Mouse (Mus musculus) v-Abl transformed pro-B cells (cell line): ENCODE results near the gene Blmh.
"Not testable (repeated sequence)": the region's sequence is repeated elsewhere in the genome, so short reads cannot be mapped to it uniquely, and the experiment has no call there.

Experiments
- in situ Hi-C, 2 experiments: fragments of 400-800 bp; cut with MboI; formaldehyde crosslinking; loops; one replicate each; pipeline ENCODE4 v1.15.1; 2025; ENCODE audit not compliant: unreplicated experiment in 2 of 2

The Blmh gene

DNA sequence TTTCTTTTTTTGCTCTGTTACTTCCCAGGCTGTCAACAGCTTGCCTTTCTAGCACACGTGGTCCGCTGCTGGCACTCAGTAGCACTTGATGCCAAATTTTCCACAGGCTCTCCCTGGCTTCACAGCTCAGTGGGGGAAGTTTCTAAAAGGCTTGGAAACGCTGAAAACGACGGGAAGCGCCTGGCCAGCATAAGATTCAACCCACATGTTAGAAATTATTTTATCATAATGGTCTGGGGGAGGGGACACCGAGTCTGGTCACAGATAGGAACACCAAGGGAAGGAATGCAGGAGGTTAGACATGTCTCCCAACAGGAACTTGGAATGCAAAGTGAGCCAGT lies 12.6 kb upstream of the Blmh start:
- in situ Hi-C loops = no loop called here

DNA sequence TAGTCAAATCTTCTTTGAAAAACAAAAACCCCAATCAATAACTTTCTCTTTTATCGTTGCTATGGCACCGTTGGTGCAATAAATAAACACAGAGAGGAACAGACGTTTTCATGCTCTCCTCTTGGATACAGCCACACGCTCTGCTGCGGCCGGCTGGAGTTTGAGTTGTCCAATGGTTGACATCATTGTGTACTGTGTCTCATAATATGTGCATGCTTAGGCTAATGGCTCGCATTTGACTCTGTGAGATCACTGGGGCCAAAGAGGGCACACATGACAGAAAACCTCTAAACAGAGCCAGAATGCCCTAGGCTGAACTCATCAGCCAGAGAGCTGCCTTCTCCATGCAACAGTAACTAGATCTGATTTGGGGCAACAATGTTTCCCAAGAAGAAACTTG lies 10.2 kb upstream of the Blmh start:
- in situ Hi-C loops = no loop called here

DNA sequence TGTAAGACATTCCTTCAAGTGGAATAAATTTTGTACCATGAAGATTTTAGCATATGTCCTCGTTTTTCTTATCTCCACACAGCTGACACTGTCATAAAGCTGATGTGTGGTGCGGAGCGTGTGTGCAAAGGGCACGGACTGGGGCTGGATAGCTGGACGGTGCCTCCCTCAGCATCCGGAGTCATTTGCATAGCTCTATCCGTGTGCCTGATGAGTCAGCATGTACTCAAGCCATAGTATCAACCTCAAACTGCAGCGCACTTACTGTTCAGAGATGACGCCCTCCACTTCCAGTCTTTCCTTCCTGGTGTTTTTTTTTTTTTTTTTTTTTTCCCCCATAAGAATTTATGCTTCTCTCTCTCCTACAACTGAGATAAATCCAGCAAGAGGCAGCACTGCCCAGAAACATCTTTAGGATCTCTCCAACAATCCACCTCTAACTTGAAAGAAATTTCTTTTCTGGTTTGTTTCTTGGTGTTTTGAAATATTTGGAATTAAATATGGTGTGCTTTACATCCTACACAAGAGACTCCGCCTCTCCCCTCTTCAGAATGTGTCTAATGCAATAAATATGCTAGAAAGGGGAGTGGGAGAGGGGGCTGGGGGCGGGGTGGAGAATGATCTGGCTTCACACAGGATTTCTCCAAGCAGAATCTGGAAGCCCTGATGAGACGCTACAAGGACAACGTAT lies 7.9 kb upstream of the Blmh start:
- in situ Hi-C loops = no loop called here

DNA sequence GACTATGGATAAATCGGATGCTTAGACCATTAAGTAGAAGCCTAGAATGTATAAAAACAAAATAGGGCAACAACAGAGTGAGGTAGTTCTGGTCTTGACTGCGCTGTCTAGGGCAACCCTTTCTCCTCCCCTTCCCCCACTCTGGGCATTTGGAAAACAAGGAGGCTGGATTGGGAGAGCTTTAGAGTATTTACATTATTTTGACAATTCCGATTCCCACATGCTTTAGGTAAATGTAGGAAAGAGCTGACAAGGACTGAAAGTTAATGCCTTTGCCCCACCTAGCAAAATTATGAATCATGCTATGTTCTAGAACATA lies 7.4 kb upstream of the Blmh start:
- in situ Hi-C loops = no loop called here

DNA sequence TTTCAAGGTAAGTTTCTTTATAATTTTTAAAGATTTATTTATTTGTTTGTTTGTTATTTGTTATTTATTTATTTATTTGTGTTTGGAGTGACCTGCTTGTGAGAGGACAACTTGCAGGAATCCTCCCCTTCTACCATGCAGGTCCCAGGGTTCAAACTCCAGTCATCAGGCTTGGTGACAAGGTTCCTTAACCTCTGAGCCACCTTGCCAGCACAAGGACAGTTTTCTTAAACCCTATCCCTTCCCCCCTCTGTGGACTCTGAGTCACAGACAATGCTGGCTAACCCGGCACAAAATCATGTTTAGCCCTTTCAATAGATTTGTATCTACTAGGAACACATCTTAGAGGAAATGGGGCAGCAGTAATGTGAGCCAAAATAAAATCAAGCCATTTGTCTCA lies 4.0 kb upstream of the Blmh start:
- in situ Hi-C loops = no loop called here

DNA sequence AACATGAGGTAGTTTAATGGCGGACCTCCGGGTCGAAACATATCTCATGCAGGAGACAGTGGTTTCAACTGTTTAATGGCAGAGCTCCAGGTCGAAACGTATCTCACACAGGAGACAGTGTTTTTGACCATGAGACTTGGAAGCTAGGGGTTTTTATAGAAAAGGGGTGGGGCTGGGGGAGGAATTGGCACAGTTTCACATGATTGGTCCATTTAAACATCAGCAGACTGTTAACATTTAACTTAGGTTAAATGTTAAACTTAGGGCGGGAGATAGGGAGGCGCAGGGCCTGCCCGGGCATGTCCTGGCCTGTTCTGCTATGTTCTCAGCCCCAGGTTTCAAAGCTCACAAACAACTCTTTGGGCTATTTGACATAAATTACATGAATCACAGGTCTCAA lies 4.0 kb downstream of the Blmh start:
- in situ Hi-C loops = not testable (repeated sequence)

DNA sequence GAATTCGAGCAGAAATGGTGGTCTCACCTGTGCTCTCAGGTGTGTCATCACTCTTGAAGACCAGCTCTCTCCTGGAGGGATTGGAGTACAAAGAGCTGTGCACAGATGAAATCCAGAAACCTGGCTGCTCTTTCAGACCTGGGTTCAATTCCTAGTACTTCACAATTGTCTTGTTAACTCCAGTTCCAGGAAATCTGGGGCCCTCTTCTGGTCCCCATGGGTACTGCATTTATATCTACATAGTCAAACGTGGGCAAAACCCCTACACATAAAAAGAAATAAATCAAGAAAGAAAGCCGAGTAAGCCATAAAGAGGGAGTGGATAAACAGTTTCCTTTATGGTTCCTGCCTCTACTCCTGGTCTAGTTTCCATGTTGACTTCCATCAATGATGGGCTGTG lies 8.6 kb downstream of the Blmh start:
- in situ Hi-C loops = no loop called here

DNA sequence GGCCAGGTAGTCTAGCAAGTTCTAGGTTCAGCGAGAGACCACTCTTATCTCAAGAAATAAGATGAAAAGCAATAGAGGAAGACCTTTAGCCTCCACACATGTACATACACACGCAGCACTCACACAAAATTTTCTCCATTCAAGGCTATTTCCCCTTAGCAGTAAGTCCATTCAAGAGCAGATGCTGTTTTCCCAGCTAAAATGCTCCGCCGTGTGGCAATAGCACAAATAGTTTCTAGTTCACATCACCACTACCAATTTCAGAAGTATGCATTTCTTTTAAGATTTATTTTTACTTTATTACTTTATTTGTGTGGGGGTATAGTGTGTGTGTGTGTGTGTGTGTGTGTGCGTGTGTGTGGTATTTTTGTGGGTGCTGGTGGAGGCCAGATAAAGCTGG lies 12.0 kb downstream of the Blmh start:
- in situ Hi-C loops = no loop called here

DNA sequence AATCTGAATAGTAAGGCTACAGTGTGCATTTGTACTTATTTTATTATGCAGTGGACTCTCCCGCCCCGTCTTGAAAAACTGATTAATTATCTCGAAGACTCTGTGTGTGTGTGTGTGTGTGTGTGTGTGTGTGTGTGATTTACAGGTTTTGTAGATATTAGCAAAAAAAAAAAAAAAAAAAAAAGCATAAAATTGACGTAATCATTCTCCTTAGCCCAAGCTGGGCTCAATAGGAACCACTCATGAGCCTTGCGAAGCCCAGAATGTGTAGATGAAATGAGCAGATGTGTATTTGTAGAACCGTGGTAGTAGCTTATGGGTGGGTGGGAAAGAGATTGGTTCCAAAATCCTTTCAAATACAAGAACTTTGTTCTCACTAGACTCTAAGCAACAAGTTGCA lies 20.2 kb downstream of the Blmh start:
- in situ Hi-C loops = no loop called here

DNA sequence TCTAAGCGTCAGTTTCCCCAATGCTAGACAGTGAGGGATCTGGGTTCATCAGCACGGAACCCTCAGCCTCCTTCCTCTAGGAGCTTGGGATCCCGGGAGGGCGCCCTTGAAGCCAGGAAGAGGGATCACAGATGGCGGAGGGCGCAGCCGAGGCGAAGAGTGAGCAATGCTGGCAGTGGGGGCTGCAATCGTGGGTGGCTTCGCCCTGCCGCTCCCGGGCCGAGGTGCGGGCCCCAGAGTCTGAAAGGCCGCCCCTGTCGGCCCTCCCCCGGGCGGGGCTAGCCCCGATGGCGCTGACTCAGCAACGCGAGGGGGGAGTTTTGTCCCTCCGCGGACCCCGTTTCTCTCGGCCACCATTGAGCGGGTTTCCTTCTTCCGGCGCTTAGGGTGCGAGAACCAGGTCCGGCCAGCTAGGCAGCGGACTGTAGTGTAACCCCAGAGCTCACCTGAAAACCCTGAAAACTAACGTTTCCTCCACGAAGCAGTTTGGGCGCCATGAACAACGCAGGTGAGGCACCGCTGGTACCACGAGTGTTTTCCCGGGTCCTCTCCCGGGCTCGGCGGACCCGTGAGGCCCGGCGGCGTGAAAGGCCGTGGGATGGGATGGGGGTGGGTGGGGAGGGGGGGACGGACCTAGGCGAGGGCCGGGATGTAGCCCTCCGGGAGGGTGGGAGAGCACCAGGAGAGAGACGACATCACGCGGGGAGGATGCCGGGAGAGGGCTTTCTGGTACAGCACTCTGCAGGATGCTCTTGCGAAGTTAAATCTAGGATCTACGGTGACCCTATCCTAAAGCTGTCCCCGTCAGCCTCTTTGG lies 21.0 kb downstream of the Blmh start:
- in situ Hi-C loops = no loop called here

DNA sequence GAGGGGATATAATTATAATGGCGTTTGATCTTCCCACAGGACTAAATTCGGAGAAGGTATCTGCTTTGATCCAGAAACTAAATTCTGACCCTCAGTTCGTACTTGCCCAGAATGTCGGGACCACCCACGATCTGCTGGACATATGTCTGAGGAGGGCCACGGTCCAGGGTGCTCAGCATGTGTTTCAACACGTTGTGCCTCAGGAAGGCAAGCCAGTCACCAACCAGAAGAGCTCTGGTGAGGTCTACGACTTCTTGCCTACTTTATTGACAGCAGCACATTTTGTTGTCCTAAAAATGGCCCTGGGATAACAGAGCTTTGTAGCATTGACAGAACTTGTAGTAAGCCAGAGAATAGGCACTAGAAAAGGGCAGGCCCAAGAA lies 21.6 kb downstream of the Blmh start:
- in situ Hi-C loops = no loop called here

DNA sequence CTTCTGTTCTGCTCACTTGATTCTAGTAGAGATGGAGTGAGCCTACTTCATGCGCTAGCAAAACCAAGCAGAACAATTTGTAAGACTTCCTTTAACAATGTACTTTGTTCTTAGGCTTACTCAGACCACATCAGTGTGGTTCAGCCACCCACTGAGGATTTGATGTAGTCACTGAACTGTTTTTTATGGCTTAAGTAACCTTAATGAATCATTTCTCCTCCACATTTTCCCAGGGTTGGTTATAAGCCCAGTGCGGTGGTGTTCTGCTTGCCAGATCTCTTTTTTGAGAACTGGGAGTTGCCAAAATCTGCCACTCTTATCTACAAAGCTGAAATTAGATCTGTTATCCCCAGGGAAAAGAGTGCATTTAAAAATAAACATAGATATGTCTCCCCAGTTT lies 28.9 kb downstream of the Blmh start:
- in situ Hi-C loops = no loop called here

DNA sequence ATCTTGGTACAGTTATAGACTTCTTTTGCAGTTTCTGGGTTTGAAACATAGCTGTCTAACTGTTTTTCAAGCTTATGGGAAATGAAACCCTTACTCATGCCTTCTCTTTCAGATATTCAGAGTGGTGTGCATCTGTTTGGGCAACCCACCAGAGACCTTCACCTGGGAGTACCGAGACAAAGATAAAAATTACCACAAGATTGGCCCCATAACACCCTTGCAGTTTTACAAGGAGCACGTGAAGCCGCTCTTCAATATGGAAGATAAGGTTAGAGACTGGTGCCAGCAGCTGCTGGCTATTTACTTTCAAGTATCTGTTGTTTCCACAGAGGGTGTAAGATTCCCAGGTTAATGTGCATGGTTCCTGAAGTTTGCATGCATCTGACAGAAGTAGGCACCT lies 41.1 kb downstream of the Blmh start:
- in situ Hi-C loops = no loop called here

DNA sequence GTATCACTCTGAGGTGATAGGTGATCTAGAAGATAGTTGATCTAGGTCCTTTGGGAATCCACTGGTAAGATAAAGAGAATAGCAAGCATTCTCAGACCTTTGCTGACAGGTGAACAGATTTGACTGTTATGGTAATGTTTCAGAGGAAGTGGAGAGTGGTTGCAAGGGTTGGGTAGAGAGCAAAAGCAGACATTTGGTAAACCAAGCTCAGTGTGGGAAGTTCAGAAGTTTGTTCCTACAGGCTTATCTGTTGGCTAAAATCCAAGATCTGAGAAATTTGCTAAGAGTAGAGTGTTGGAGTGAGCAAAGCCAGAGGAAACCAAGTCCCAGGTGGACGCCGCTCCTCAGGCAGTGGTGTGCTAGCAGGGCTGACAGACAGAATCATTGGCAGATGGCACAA lies 45.7 kb downstream of the Blmh start:
- in situ Hi-C loops = no loop called here

DNA sequence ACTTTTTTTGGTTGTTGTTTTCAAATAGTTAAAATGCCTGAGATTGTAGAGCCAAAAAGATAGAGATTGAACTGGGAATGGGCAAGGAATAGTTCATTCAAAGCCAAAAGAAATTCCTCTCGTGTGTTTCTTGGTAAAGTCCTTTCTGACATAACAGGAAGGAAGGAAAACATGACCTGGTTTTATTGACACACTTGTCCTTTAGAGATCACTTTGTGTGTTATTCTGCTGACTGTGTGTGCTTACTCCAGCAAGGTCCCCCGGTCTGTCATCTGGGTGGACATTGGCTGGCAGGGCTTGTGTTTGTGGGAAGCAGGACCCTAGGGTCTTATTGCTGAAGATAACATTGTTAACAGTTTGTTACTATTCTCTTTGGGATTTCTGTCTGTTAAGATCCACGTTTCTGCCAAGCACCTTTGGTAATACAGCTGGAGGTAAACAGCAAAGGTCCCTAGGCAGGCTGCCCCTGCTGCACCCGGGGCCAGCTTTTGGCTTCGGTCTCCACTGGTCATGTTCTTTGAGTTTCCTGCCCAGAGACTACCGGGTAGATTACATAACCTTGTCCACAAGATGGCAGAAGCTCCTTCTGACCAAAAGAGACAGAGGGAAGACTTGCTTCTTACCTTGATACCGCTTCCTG lies 50.2 kb downstream of the Blmh start:
- in situ Hi-C loops = loop anchor here in 1 of 2 experiments (25.0 kb wide), 1 partner anchor 488 kb away; the partner anchor contains the start of gene Coro6

DNA sequence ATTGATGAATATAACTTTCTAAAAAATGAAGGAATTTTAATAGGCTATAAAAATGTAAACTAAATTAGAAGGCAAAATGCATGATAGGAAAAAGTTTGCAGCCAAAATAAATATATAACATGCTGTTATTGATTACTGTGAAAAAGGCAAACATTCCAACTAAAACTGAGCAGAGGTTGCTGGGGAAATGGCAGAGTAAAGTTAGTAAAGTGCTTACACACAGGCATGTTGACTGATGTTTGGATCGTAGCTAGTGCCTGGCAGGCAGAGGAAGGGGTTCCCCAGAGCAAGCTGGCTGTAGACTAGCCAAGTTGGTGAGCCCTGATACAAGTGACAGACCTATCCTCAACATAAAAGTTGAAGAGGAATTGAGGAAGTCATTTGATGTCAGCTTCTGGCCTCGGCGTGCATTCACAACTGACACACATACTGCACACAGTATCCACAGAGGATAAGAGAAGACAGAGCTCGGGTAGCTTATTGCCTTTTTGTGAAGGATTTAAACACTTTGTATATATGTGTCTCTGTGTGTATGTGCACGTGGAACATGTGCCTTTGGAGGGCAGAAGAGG lies 57.0 kb downstream of the Blmh start:
- in situ Hi-C loops = loop anchor here in 1 of 2 experiments (25.0 kb wide), 1 partner anchor 481 kb away; the partner anchor contains the start of gene Coro6

DNA sequence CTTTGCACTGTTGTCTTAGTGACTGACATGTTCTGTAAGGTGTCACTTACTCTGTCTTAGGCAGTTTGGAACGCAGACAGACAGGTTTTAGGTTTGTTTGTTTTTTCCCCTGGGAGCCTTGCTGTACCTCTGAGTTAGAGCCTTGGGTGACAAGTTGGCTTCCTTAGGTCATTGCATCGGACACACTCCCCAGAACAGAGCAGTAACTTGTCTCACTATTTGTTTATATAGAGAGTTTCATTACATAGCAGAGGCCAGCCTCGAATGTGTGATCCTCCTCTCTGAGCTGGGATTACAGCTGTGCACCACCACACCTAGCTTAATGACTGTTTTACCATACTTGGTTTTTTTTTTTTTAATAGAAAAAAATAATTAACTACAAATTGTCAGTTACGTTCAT lies 57.8 kb downstream of the Blmh start:
- in situ Hi-C loops = loop anchor here in 1 of 2 experiments (25.0 kb wide), 1 partner anchor 480 kb away; the partner anchor contains the start of gene Coro6

DNA sequence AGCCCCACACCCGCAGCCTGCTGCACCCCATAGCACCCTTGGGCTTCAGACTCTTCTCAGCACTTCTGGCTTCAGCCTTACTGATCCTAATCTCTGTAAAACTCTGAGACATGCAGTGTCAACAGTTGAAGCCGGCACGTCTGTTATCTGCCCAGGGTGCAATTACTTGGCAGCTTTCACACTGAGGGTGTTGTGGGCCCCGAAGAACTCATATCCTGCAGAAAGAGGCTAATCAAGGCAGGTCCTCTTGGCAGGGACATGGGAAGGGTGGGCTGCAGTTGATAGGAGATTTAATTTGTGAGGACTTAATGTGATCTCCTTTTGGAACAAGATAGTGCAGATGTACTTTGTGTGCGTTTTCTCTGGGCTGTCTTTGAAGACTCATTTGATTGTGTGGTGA lies 59.0 kb downstream of the Blmh start:
- in situ Hi-C loops = loop anchor here in 1 of 2 experiments (25.0 kb wide), 1 partner anchor 479 kb away; the partner anchor contains the start of gene Coro6

DNA sequence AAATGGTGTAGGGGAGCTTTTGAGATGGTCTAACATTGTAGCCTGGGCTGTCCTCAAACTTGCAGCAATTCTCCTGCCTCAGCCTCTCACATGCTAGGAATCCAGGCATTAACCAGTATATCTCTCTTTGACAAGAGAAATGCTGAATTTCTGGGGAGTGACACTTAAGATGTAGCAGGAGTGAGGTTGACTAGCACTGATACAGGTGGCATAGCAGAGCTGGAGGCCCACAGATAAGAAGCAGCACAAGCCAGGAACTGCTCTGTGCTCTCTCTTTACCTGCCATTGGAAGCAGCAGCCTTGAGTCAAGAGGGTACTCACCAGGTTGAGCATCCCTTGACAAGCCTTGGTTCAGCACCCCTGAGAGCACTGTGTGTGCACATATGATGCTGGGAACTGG lies 59.6 kb downstream of the Blmh start:
- in situ Hi-C loops = loop anchor here in 1 of 2 experiments (25.0 kb wide), 1 partner anchor 478 kb away; the partner anchor contains the start of gene Coro6

DNA sequence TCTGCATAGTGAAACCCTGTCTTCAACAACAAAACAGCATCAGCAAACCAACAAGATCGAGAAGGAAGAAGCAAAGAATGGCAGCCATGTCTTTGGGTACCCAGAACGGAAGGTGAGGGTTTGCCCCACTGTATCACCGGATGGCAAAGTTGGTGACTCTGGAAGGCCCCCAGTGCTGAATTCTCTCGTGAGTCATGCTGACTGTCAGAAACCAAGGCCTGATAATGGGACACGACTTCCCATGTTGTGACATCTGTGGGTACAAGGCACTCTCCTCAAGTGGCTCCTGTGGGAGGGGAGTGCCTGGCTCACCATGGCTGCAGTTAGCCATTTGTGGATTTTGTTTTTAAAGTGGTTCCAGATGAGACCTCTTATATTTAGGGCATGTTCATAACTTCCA lies 66.2 kb downstream of the Blmh start:
- in situ Hi-C loops = loop anchor here (5.0 to 25.0 kb wide), 4 partner anchors 101 to 471 kb away; partner anchors contain the start of gene Coro6 (in 1 of the 2)

DNA sequence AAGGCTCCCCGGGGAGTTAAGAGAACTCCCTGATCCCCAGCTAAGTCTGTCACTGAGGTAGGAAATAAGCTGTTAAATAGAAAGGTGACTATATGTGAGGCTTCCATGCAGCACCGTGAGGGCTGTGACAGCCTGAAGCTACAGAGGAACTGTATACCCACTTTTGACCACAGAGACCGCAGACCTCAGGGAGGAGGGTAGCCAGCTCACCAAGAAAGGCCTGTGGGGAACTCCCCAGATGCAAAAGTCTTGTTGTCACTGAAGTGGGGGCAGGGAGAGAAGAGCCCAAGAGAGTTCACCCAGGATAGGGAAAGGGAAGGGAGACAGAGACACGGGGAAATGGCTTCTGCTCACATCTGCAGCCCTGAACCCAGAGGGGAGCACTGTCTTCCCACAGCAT lies 68.3 kb downstream of the Blmh start:
- in situ Hi-C loops = loop anchor here (5.0 to 25.0 kb wide), 4 partner anchors 99 to 469 kb away; partner anchors contain the start of gene Coro6 (in 1 of the 2)
